Mouse (Mus musculus): Measurements from ENCODE around the gene Dppa5a. TPM values are rescaled to one million over a fixed set of nuclear protein-coding genes. Genes with fewer than 3 reads are reported as not detected.
"Not testable (repeated sequence)": the region's sequence is repeated elsewhere in the genome, so short reads cannot be mapped to it uniquely, and the experiment has no call there.

The Dppa5a gene
- polyA plus RNA-seq, 1 experiment from 2014 or later, result not detected

DNA sequence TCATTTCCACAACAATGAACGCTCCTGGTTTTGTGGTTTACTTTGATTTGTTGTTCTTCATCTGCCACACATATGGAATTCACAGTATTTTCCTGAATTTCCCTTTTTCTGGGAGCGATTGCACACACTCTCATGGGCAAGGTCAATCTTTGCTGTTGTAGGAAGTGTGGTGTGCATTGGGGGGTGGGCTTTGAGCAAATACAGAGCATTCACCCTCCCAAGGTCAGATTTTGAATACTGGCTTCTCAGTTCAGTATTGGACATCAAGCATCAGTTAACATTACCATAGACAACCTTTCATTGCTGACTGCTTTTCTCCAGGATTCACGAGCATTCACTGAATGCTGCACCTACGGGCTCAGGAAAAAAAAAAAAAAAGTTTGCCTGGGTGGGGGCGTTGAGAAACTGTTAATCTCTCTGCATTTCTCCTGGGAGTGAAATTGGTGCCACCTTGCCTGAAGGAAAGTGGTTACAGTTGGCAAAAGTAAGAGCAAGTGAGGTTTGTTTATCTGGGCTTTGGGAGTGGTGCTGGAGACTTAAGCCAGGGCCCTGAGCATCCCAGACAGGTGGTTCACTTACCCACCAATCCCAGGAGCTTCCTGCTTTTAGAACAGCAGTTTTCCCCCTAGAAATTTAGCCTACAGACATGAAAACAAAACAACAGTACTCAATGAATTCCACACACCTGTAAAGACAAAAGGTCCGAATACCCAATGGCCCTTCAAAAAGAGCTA, 8.1 kb downstream of the Dppa5a start:
- DNase-seq (ENCODE audit: low spot score), result no peak
- Histone ChIP-seq H3K9me3 (replicated peaks) (no peaks in the 10 kb centered on the region), H3K27me3 (ENCODE audit: low read depth, poor library complexity, severe bottlenecking) (no peaks in the 10 kb centered on the region), H3K36me3 (no peaks in the 10 kb centered on the region), H3K4me3 (no peak overlapping the region), H3K4me1 (no peaks in the 10 kb centered on the region), H3K27ac (replicated peaks) (no peak overlapping the region)
- WGBS, result 81% methylated on average over 6 of the region's 6 CpGs

GRCm38 (mm10) chr9:78358053-78358452, 9.9 kb downstream of the Dppa5a start:
- H3K27me3 ChIP-seq (ENCODE audit: low read depth, poor library complexity, severe bottlenecking), result no peaks in the 10 kb centered on the region
- no peak overlapping the region for H3K4me3 ChIP-seq

DNA sequence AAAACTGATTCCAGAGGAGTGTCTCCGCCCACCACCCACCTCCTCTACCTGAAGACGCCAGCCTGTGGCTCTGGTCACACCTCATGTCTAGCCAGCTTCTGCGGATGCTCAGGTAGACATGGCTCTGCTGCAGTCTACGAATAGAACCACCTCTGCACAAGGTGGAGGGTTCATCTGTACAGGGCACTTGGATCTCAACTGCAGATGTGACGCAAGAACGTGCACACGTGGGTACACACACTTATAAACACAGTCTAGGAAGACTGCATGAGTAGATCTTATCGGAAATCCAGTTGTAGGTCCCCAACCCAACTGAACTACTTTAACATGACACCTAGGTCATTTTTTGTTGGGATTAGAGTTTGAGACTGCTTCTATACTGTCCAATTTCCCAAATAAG, 12.4 kb downstream of the Dppa5a start, which contains the start of gene Gsta2:
Gene Gsta2, minus strand, starts transcription at position 178 of the 400 bp plus-strand sequence.
- Histone ChIP-seq H3K9me3 (replicated peaks) (no peaks in the 10 kb centered on the region), H3K36me3 (no peaks in the 10 kb centered on the region), H3K4me3 (no peak within 1 kb of the TSS), H3K27ac (replicated peaks) (no peak within 1 kb of the TSS), H3K4me1 (no peaks in the 10 kb centered on the region), H3K27me3 (ENCODE audit: low read depth, poor library complexity, severe bottlenecking) (no peaks in the 10 kb centered on the region)
- no peak for DNase-seq (ENCODE audit: low spot score)
- 92% methylated on average over 8 of the region's 8 CpGs for WGBS

More at GRCm38 (mm10) chr9:78358053-78358452, 9.9 kb downstream of the Dppa5a start:
- Histone ChIP-seq H3K9me3 (replicated peaks) (no peaks in the 10 kb centered on the region), H3K36me3 (no peaks in the 10 kb centered on the region), H3K27ac (replicated peaks) (no peak overlapping the region), H3K4me1 (no peaks in the 10 kb centered on the region)
- 19% methylated on average over 9 of the region's 9 CpGs for WGBS
- peak; percentile 61 for DNase-seq (ENCODE audit: low spot score)

DNA sequence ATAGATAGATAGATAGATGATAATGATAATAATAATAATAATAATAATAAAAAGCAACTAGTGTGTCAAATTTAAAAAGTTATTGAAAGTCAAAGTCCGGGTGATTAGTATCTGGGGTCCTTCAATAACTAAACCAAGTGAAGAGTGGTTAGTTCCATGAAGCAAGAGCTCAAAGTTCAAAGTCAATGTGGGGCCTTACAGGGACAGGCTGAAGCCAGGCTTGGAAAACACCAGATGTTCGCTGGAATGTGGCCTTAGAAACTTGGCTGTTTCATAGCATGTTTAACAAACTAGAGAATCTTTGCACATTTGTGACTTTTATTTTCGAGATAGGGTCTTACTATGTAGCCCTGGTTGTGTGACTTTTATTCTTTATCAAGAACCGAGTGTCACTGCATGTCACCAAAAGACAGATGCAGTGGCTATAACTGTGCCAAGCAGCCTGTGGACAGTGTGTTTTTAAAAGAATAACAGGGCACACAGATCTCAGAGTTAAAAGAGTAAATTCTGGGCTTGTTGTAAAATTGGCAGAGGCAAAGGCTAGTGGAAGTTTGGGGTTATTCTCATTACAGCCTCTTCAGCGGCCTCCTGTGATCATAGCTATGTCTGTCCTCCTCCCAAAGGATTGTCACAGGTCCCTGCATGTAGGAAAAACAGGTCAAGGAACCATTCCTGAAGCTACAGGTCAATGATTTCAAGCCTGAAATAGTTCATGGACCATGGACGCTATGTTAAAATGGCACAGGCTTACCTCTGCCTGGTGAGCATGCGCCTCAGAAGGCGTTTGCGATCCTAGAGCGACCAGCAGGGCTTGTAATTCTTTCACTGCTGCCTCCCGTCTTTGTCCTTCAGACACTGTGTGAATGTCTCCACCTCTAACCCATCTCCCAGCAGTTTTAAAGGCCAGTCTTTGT, 13.1 kb downstream of the Dppa5a start:
- H3K9me3 ChIP-seq (replicated peaks), result no peaks in the 10 kb centered on the region
- H3K4me3 ChIP-seq, result no peak overlapping the region
- no peaks in the 10 kb centered on the region for H3K36me3 ChIP-seq
- no peaks in the 10 kb centered on the region for H3K4me1 ChIP-seq
- H3K27me3 ChIP-seq (ENCODE audit: low read depth, poor library complexity, severe bottlenecking), result no peaks in the 10 kb centered on the region
- no peak overlapping the region for H3K27ac ChIP-seq (replicated peaks)
- 86% methylated on average over 11 of the region's 11 CpGs for WGBS
- no peak for DNase-seq (ENCODE audit: low spot score)

- no peak for DNase-seq (ENCODE audit: low spot score)
- Histone ChIP-seq H3K27me3 (ENCODE audit: low read depth, poor library complexity, severe bottlenecking) (no peaks in the 10 kb centered on the region), H3K27ac (replicated peaks) (no peak overlapping the region), H3K4me1 (no peaks in the 10 kb centered on the region), H3K36me3 (no peaks in the 10 kb centered on the region), H3K9me3 (replicated peaks) (no peaks in the 10 kb centered on the region), H3K4me3 (no peak overlapping the region)
- 89% methylated on average over 6 of the region's 6 CpGs for WGBS
Observed at GRCm38 (mm10) chr9:78351504-78352220, 16.3 kb downstream of the Dppa5a start.

GRCm38 (mm10) chr9:78350007-78350406, 18.0 kb downstream of the Dppa5a start:
- H3K27me3 ChIP-seq (ENCODE audit: low read depth, poor library complexity, severe bottlenecking); H3K4me1 ChIP-seq; H3K4me3 ChIP-seq; H3K9me3 ChIP-seq (replicated peaks); H3K36me3 ChIP-seq; H3K27ac ChIP-seq (replicated peaks); DNase-seq (ENCODE audit: low spot score): not testable (repeated sequence)

GRCm38 (mm10) chr9:78349141-78349540, 18.8 kb downstream of the Dppa5a start:
- WGBS, result 86% methylated on average over 3 of the region's 3 CpGs

GRCm38 (mm10) chr9:78348206-78349004, 19.6 kb downstream of the Dppa5a start:
- H3K27ac ChIP-seq (replicated peaks); H3K27me3 ChIP-seq (ENCODE audit: low read depth, poor library complexity, severe bottlenecking); H3K9me3 ChIP-seq (replicated peaks); H3K4me1 ChIP-seq; DNase-seq (ENCODE audit: low spot score); H3K4me3 ChIP-seq; H3K36me3 ChIP-seq: not testable (repeated sequence)
- 79% methylated on average over 6 of the region's 6 CpGs for WGBS

More at GRCm38 (mm10) chr9:78349141-78349540, 18.8 kb downstream of the Dppa5a start:
- not testable (repeated sequence) for H3K4me3 ChIP-seq; H3K36me3 ChIP-seq; H3K4me1 ChIP-seq; H3K9me3 ChIP-seq (replicated peaks); H3K27me3 ChIP-seq (ENCODE audit: low read depth, poor library complexity, severe bottlenecking); DNase-seq (ENCODE audit: low spot score); H3K27ac ChIP-seq (replicated peaks)

DNA sequence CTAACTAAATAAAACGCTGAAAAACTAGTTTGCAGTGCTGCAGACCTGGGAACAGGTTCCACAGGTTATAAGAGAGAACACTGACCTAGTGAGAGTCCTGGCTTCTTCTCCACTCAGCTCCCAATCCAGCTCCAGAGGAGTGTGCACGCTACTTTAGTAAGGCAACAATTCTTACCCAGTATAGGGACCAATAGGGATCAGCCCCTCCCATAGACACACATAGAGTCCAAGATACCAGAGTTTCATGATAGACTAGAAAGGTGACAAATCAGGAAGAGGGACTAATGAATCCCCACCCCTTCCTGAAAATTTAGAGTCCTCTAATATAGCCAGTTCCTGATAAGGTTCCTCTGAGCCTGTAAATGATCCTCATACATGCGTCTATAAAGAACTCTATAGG, 21.0 kb downstream of the Dppa5a start:
- H3K27ac ChIP-seq (replicated peaks), result no peak overlapping the region
- no peak overlapping the region for H3K4me3 ChIP-seq
- H3K36me3 ChIP-seq, result no peaks in the 10 kb centered on the region
- no peaks in the 10 kb centered on the region for H3K27me3 ChIP-seq (ENCODE audit: low read depth, poor library complexity, severe bottlenecking)
- no peaks in the 10 kb centered on the region for H3K9me3 ChIP-seq (replicated peaks)
- no peaks in the 10 kb centered on the region for H3K4me1 ChIP-seq
- WGBS, result 79% methylated on average over 3 of the region's 3 CpGs
- DNase-seq (ENCODE audit: low spot score), result no peak

- not testable (repeated sequence) for H3K36me3 ChIP-seq; H3K4me3 ChIP-seq; H3K9me3 ChIP-seq (replicated peaks); H3K27me3 ChIP-seq (ENCODE audit: low read depth, poor library complexity, severe bottlenecking); H3K4me1 ChIP-seq; DNase-seq (ENCODE audit: low spot score); H3K27ac ChIP-seq (replicated peaks)
- WGBS, result 77% methylated on average over 4 of the region's 4 CpGs
Observed at GRCm38 (mm10) chr9:78345235-78345634, 22.7 kb downstream of the Dppa5a start.

GRCm38 (mm10) chr9:78343055-78343454, 24.9 kb downstream of the Dppa5a start:
- H3K4me3 ChIP-seq, result not testable (repeated sequence)

DNA sequence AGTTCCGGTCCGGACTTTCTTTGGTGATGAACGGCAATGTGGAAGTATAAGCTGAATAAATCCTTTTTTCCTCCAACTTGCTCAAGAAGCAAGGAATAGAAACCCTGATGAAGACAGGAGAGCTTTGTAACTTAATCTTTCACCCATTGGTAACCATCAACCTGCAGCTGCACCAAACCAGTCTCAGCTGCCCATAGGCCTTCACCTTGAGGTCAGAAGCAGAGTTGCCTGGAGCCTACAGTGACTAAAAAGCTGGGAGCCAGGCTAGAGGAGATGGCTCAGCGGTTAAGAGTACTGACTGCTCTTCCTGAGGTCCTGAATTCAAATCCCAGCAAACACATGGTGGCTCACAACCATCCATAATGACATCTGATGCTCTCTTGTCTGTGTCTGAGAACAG, 25.5 kb downstream of the Dppa5a start:
- 93% methylated on average over 4 of the region's 4 CpGs for WGBS
- H3K4me3 ChIP-seq; H3K4me1 ChIP-seq; H3K27ac ChIP-seq (replicated peaks); H3K36me3 ChIP-seq; H3K27me3 ChIP-seq (ENCODE audit: low read depth, poor library complexity, severe bottlenecking); H3K9me3 ChIP-seq (replicated peaks); DNase-seq (ENCODE audit: low spot score): not testable (repeated sequence)

More at GRCm38 (mm10) chr9:78343055-78343454, 24.9 kb downstream of the Dppa5a start:
- not testable (repeated sequence) for H3K9me3 ChIP-seq (replicated peaks); DNase-seq (ENCODE audit: low spot score); H3K27me3 ChIP-seq (ENCODE audit: low read depth, poor library complexity, severe bottlenecking); H3K4me1 ChIP-seq; H3K27ac ChIP-seq (replicated peaks); H3K36me3 ChIP-seq
- WGBS, result 87% methylated on average over 9 of the region's 9 CpGs
